Mouse (Mus musculus) hindbrain, embryonic 15.5 days (tissue): ENCODE measurements around the gene Emc7. TPM values are rescaled to one million over a fixed set of nuclear protein-coding genes. Genes with fewer than 3 reads are reported as not detected.
"Not testable (repeated sequence)": the region's sequence is repeated elsewhere in the genome, so short reads cannot be mapped to it uniquely, and the experiment has no call there.

Experiments
- ATAC-seq: fragments of 200-750 bp; cut with Nextera tagmentation; 2 replicates; pipeline ENCODE4 v1.8.0; 2017; ENCODE audit warnings: low read depth, moderate number of reproducible peaks, moderate TSS enrichment; ENCODE audit not compliant: low FRiP score
- H3K27ac ChIP-seq: fragments of 300-500 bp; sonication (generic); replicated peaks from 2 replicates; pipeline ENCODE4 v1.5.1; 2015; ENCODE audit warnings: mild to moderate bottlenecking, inconsistent platforms
- H3K27me3 ChIP-seq: fragments of 300-500 bp; sonication (generic); 2 replicates; pipeline ENCODE4 v1.6.1; 2015; ENCODE audit warnings: control low read depth, inconsistent platforms
- H3K36me3 ChIP-seq: fragments of 300-500 bp; sonication (generic); 2 replicates; pipeline ENCODE4 v1.6.1; 2015; ENCODE audit warnings: control low read depth, inconsistent platforms
- H3K4me1 ChIP-seq: fragments of 300-500 bp; sonication (generic); replicated peaks from 2 replicates; pipeline ENCODE4 v1.6.1; 2015; ENCODE audit warnings: control low read depth, inconsistent platforms
- H3K4me2 ChIP-seq: fragments of 300-500 bp; sonication (generic); 2 replicates; pipeline ENCODE4 v1.6.1; 2015; ENCODE audit warnings: moderate library complexity, mild to moderate bottlenecking, inconsistent platforms
- H3K4me3 ChIP-seq: fragments of 300-500 bp; sonication (generic); 2 replicates; pipeline ENCODE4 v1.5.1; 2015; ENCODE audit warnings: mild to moderate bottlenecking, inconsistent platforms
- H3K9ac ChIP-seq: fragments of 300-500 bp; sonication (generic); 2 replicates; pipeline ENCODE4 v1.6.1; 2015; ENCODE audit warnings: inconsistent platforms
- H3K9me3 ChIP-seq: fragments of 300-500 bp; sonication (generic); 2 replicates; pipeline ENCODE4 v1.6.1; 2016; ENCODE audit warnings: control low read depth, inconsistent platforms
- WGBS: fragments of 180-500 bp; shearing (Covaris S2); methylation state at CpG from one replicate; pipeline ENCODE4 v1.1.7; 2015; 5-methylcytosine and 5-hydroxymethylcytosine counted together
- polyA plus RNA-seq: library from polyadenylated mRNA; unstranded; fragments of >200 nt; fragmentation: Nextera tagmentation; extraction: Ambion mirVana; gene quantifications from 2 replicates; pipeline ENCODE4 v1.2.1, GENCODE M21; 2015

Gene Emc7
- polyA plus RNA-seq, 1 experiment from 2014 or later: 22.9 TPM

GRCm38 (mm10) chr2:112448510-112449059 lies 6.2 kb upstream of the Emc7 start:
- no peak overlapping the region for H3K4me2 ChIP-seq
- H3K9me3 ChIP-seq: no peaks in the 10 kb centered on the region
- H3K36me3 ChIP-seq: no peaks in the 10 kb centered on the region
- no peak for ATAC-seq
- no peak overlapping the region for H3K9ac ChIP-seq
- no peak overlapping the region for H3K4me3 ChIP-seq
- no peaks in the 10 kb centered on the region for H3K27me3 ChIP-seq
- H3K27ac ChIP-seq: no peak overlapping the region
- H3K4me1 ChIP-seq: no peaks in the 10 kb centered on the region

- Histone ChIP-seq H3K9ac (no peak overlapping the region), H3K4me3 (no peak overlapping the region), H3K9me3 (no peaks in the 10 kb centered on the region), H3K36me3 (no peaks in the 10 kb centered on the region), H3K27me3 (no peaks in the 10 kb centered on the region), H3K4me2 (no peak overlapping the region), H3K27ac (no peak overlapping the region), H3K4me1 (peaks cover 5% of the 10 kb centered on the region)
- 39% methylated on average over 4 of the region's 4 CpGs for WGBS
- ATAC-seq: no peak
Measured at GRCm38 (mm10) chr2:112449597-112450296, 5.0 kb upstream of the Emc7 start.

- not testable (repeated sequence) for ATAC-seq
Measured at GRCm38 (mm10) chr2:112452513-112452912, 2.3 kb upstream of the Emc7 start.

GRCm38 (mm10) chr2:112454125-112454861 lies 504 bp upstream of the Emc7 start:
- no peaks in the 10 kb centered on the region for H3K9me3 ChIP-seq
- peak overlapping the region; percentile 88 for H3K4me2 ChIP-seq
- H3K4me3 ChIP-seq: peak overlapping the region; percentile 73
- ATAC-seq: no peak; the same call in 1 of the 2 replicates
- H3K27ac ChIP-seq: peak overlapping the region; percentile 86
- peaks cover 19% of the 10 kb centered on the region for H3K4me1 ChIP-seq
- H3K27me3 ChIP-seq: no peaks in the 10 kb centered on the region
- H3K36me3 ChIP-seq: no peaks in the 10 kb centered on the region
- WGBS: 30% methylated on average over 17 of the region's 17 CpGs
- H3K9ac ChIP-seq: peak overlapping the region; percentile 72

More at GRCm38 (mm10) chr2:112452513-112452912, 2.3 kb upstream of the Emc7 start:
- H3K4me1 ChIP-seq: peaks cover 19% of the 10 kb centered on the region
- H3K27ac ChIP-seq, H3K36me3 ChIP-seq, H3K9me3 ChIP-seq, H3K9ac ChIP-seq, H3K27me3 ChIP-seq, H3K4me2 ChIP-seq, H3K4me3 ChIP-seq: not testable (repeated sequence)

- H3K9ac ChIP-seq: no peak overlapping the region
- no peak for ATAC-seq
- WGBS: 98% methylated on average over 3 of the region's 3 CpGs
Measured at GRCm38 (mm10) chr2:112460557-112460956, 5.8 kb downstream of the Emc7 start.

GRCm38 (mm10) chr2:112469542-112469941 lies 14.7 kb downstream of the Emc7 start:
- H3K9me3 ChIP-seq: no peaks in the 10 kb centered on the region
- H3K4me3 ChIP-seq: no peak overlapping the region
- no peaks in the 10 kb centered on the region for H3K27me3 ChIP-seq
- H3K4me1 ChIP-seq: no peaks in the 10 kb centered on the region
- no peak for ATAC-seq
- H3K27ac ChIP-seq: no peak overlapping the region
- H3K36me3 ChIP-seq: peaks cover 48% of the 10 kb centered on the region
- no peak overlapping the region for H3K9ac ChIP-seq
- no peak overlapping the region for H3K4me2 ChIP-seq

More at GRCm38 (mm10) chr2:112460557-112460956, 5.8 kb downstream of the Emc7 start:
- no peak overlapping the region for H3K4me3 ChIP-seq
- no peaks in the 10 kb centered on the region for H3K27me3 ChIP-seq
- H3K27ac ChIP-seq: no peak overlapping the region
- H3K4me1 ChIP-seq: peaks cover 13% of the 10 kb centered on the region
- no peak overlapping the region for H3K4me2 ChIP-seq
- H3K36me3 ChIP-seq: peaks cover 30% of the 10 kb centered on the region
- H3K9me3 ChIP-seq: no peaks in the 10 kb centered on the region

- Histone ChIP-seq H3K27ac (no peak overlapping the region), H3K4me3 (no peak overlapping the region)
- no peak for ATAC-seq
Measured at GRCm38 (mm10) chr2:112470961-112471381, 16.2 kb downstream of the Emc7 start.

GRCm38 (mm10) chr2:112472076-112472475 lies 17.3 kb downstream of the Emc7 start:
- no peak for ATAC-seq
- H3K36me3 ChIP-seq: peaks cover 33% of the 10 kb centered on the region
- no peaks in the 10 kb centered on the region for H3K9me3 ChIP-seq
- no peak overlapping the region for H3K4me2 ChIP-seq
- no peak overlapping the region for H3K4me3 ChIP-seq
- no peak overlapping the region for H3K9ac ChIP-seq
- WGBS: 83% methylated on average over 2 of the region's 2 CpGs
- no peaks in the 10 kb centered on the region for H3K4me1 ChIP-seq
- no peak overlapping the region for H3K27ac ChIP-seq
- no peaks in the 10 kb centered on the region for H3K27me3 ChIP-seq

More at GRCm38 (mm10) chr2:112470961-112471381, 16.2 kb downstream of the Emc7 start:
- H3K9me3 ChIP-seq: no peaks in the 10 kb centered on the region
- H3K9ac ChIP-seq: no peak overlapping the region
- H3K4me1 ChIP-seq: no peaks in the 10 kb centered on the region
- H3K4me2 ChIP-seq: no peak overlapping the region
- WGBS: 78% methylated on average over 5 of the region's 5 CpGs
- peaks cover 42% of the 10 kb centered on the region for H3K36me3 ChIP-seq
- no peaks in the 10 kb centered on the region for H3K27me3 ChIP-seq

GRCm38 (mm10) chr2:112474997-112475724 lies 20.4 kb downstream of the Emc7 start:
- no peak overlapping the region for H3K27ac ChIP-seq
- H3K4me1 ChIP-seq: no peaks in the 10 kb centered on the region
- ATAC-seq: no peak
- no peak overlapping the region for H3K4me2 ChIP-seq
- no peak overlapping the region for H3K4me3 ChIP-seq
- peaks cover 4% of the 10 kb centered on the region; the same call in 1 of the 2 replicates for H3K36me3 ChIP-seq
- H3K9ac ChIP-seq: no peak overlapping the region
- no peaks in the 10 kb centered on the region for H3K27me3 ChIP-seq
- 82% methylated on average over 5 of the region's 5 CpGs for WGBS
- no peaks in the 10 kb centered on the region for H3K9me3 ChIP-seq

- ATAC-seq: no peak
Measured at GRCm38 (mm10) chr2:112476554-112476953, 21.8 kb downstream of the Emc7 start.

GRCm38 (mm10) chr2:112480669-112481068 lies 25.9 kb downstream of the Emc7 start, which contains the start of gene Chrm5:
TSS of gene Chrm5 (minus strand) at chr2:112480769.
- H3K27ac ChIP-seq: no peak within 1 kb of the TSS
- H3K4me1 ChIP-seq: no peaks in the 10 kb centered on the region
- no peaks in the 10 kb centered on the region for H3K9me3 ChIP-seq
- 96% methylated on average over 5 of the region's 5 CpGs for WGBS
- no peaks in the 10 kb centered on the region for H3K27me3 ChIP-seq
- H3K36me3 ChIP-seq: no peaks in the 10 kb centered on the region
- ATAC-seq: no peak
- H3K4me2 ChIP-seq: no peak within 1 kb of the TSS
- no peak within 1 kb of the TSS for H3K9ac ChIP-seq
- H3K4me3 ChIP-seq: no peak within 1 kb of the TSS

More at GRCm38 (mm10) chr2:112476554-112476953, 21.8 kb downstream of the Emc7 start:
- Histone ChIP-seq H3K9me3 (no peaks in the 10 kb centered on the region), H3K4me2 (no peak overlapping the region), H3K4me3 (no peak overlapping the region), H3K9ac (no peak overlapping the region), H3K27ac (no peak overlapping the region), H3K4me1 (no peaks in the 10 kb centered on the region), H3K36me3 (0 out of 2 replicates have a peak, but pooled peaks cover 3% of the 10 kb centered on the region), H3K27me3 (no peaks in the 10 kb centered on the region)
- WGBS: 85% methylated on average over 6 of the region's 6 CpGs
